Mouse (Mus musculus) kidney, adult 2 months (tissue): ENCODE measurements at regions not wholly inside any gene's neighbourhood (a gene's known extent, or its start where the extent isn't known, plus 50 kb on each side); places are given as distances from the start of the nearest gene placed in this dataset.
"Not testable (repeated sequence)": the region's sequence is repeated elsewhere in the genome, so short reads cannot be mapped to it uniquely, and the experiment has no call there.

Experiments used
- CTCF ChIP-seq: fragments of 200-500 bp; conservative IDR thresholded peaks from 2 replicates; pipeline ENCODE4 v1.5.1; 2011; ENCODE audit warnings: low read depth, mild to moderate bottlenecking, control low read depth, low read length, moderate library complexity, mixed read lengths; ENCODE audit not compliant: insufficient read depth, insufficient read length
- POLR2A ChIP-seq: fragments of 200-500 bp; IDR thresholded peaks from one replicate; pipeline ENCODE4 v1.6.1; 2011; ENCODE audit warnings: low read depth, low read length, control low read depth

DNA sequence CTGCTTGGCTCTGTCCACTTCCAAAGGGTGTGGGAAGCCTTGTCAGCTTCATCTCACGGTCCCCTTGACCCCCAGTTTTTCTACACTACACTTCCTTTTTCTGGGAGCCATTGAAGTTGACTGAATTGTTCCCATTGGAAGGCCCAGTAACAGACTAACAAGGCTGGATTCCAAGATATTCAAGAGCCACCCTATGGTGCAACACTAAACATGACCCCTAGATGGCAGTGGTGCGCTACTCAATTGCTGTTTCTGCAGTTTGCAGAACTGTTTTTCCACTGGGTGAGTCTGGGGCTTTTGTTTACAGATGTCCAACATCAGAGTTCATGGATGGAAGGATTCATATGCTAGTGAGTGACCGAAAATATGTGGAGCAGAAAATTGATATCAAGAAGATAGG lies 61.3 kb upstream of the Asap2 start:
- peak; percentile 26; the same call in 1 of the 2 replicates for TF ChIP-seq CTCF
- not testable (repeated sequence) for TF ChIP-seq POLR2A
